Mouse (Mus musculus) left cerebral cortex, postnatal 14 days (tissue): ENCODE measurements around the gene Mllt6. TPM values are rescaled to one million over a fixed set of nuclear protein-coding genes. Genes with fewer than 3 reads are reported as not detected.
A peak's percentile ranks its signal among the peaks of the same experiment; 100 is the strongest.

ENCODE experiments used
- DNase-seq, 2 experiments: peaks; one replicate each; pipeline ENCODE4 v3.0.0; 2021 to 2022; ENCODE audit warnings: low spot score in 2 of 2, mixed read lengths in 1 of 2
- intact Hi-C: fragments of 180-260 bp; cut with DNase I; formaldehyde crosslinking; loops from one replicate; pipeline ENCODE4 v1.15.1; 2025
- total RNA-seq, 2 experiments: library from RNA; stranded (reverse); gene quantifications; 2 replicates each; pipeline ENCODE4 v1.2.3; 2021

Gene Mllt6
- total RNA-seq, 2 experiments from 2014 or later = 79.8 to 80.1 TPM

DNA sequence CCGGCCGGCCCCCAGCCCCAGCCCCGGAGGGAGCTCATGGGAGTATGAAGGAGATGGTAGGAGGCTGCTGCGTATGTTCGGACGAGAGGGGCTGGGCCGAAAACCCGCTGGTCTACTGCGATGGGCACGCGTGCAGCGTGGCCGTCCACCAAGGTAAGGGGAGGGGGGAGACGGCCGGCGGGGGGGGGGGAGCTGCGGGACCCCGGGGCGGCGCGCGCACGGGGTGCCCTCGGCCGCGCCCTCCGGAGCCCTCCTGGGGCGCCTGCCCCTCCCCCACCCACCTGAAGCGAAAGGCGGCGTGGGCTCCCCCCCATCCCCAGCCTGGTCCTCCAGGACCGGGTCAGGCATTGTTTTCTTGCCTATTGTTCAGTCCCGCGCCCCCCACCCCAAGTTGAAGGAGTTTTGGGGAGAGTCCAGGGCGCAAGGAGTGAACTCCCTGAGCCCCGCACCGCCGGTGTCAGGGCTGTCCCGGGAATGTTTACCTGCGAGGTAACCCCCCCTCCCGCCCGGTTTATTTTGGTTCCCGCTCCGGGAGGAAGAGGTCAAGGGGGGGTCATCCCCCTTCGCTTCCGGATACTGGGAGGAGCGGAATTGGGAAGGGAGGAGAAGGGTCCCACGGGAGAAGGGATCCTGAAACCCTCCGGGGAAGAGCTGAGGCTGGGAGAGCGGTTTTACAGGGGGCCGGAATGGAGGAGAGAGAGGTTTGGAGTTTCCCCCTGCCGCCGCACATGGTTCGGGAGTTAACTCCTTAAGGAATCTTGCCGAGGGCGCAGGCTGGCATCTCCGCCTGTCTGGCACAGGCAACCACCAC is 519 bp downstream of the Mllt6 start:
- intact Hi-C loops = no loop called here
- DNase-seq = no peak

DNA sequence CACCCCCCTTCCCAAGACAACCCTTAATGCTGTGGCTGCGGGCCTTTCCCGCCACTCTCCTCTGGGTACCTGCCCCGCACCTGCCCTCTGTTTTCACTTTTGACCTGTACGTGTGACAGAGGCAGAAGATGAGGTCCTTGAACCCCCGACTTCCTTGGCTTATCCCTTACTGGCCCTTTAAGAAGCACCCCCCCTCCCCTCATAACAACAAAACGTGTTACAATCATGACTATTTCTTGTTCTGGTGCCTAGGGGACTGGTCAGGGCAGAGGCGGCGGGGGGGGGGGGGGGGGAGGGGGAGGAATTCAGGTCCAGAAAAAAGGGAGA is 1.1 kb downstream of the Mllt6 start:
- no peak for DNase-seq
- intact Hi-C loops = no loop called here

DNA sequence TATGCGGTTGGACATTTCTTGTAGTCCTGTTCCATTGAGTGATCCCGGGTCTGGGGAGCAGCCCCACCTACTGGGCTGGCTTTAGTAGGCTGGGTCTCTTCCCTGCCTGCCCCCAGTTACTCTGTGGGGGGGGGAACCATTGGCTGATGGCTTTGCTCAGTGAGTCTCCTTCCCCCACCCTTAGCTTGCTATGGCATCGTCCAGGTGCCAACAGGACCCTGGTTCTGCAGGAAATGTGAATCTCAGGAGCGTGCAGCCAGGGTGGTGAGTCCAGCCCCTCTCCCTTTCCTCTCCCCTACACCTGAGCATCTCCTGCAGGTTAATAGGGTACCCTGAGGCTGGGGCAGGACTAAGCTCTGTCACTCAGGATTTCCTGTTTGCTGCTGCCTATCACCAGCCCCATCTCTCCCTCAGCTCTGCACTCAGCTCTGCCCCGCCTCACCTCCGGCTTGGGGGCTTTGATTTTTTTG is 1.6 kb downstream of the Mllt6 start:
- no peak for DNase-seq
- intact Hi-C loops = no loop called here

DNA sequence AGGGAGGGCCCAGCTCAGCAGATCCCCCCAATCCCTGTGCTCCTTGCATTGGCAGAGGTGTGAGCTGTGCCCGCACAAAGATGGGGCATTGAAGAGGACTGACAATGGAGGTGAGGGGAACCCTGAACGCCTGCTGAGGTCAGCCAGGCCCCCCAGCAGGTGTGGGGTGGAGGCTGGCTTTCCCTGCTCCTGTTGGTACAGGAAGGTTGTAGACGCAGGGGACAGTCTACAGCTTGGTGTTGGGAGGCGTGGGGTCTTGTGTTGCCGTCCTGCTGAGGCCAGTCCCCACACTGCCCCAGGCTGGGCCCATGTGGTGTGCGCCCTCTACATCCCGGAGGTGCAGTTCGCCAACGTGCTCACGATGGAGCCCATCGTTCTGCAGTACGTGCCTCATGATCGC is 2.2 kb downstream of the Mllt6 start:
- intact Hi-C loops = no loop called here
- no peak for DNase-seq

DNA sequence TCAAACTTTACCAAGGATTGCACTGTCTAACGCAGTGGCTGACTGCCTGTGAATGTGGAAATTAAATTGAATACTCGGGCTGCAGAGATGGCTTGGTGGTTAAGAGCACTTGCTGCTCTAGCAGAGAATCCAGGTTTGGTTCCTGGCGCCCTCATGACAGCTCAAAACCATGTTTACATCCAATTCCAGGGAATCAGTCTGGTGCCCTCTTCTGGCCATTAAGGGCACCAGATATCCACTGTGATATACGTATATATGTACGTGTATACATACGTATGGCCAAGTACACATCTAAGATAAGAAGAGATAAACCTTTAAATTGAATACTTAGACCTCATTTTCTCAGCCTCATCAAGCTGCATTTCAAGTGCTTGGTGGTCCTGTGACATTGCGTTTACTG is 3.0 kb downstream of the Mllt6 start:
- intact Hi-C loops = no loop called here
- DNase-seq = no peak

DNA sequence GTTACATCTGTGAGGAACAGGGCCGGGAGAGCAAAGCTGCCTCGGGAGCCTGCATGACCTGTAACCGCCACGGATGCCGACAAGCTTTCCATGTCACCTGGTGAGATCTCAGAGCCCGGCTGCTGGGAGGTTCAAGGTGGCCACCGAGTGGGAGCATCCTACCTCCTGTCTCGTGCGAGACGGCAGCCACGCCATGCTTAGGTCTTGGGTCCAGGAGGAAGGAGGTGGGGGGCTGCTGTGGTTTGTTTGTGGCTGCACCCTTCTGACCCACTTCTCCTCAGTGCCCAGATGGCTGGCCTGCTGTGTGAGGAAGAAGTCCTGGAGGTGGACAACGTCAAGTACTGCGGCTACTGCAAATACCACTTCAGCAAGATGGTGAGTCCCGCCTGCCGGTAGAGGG is 3.6 kb downstream of the Mllt6 start:
- intact Hi-C loops = no loop called here
- no peak for DNase-seq

DNA sequence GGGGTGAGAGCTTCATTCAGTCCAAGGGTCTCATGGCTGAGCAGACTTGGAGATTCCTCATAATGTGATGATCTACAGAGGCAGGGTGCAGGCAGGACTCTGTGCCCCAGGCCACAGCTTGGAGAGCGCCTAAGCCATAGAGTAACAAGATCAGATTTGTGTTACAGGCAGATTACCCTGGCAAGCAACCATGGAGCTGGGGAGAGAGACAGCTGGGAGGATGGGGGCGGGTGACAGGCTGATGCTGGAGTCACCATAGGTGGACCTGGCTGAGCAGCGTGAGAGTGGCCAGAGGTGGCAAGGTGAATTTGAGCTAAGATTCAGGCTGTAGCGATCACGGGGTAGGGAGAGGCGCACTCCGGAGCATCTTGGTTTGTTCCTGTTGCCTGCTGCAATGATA is 4.9 kb downstream of the Mllt6 start:
- intact Hi-C loops = no loop called here
- no peak for DNase-seq

DNA sequence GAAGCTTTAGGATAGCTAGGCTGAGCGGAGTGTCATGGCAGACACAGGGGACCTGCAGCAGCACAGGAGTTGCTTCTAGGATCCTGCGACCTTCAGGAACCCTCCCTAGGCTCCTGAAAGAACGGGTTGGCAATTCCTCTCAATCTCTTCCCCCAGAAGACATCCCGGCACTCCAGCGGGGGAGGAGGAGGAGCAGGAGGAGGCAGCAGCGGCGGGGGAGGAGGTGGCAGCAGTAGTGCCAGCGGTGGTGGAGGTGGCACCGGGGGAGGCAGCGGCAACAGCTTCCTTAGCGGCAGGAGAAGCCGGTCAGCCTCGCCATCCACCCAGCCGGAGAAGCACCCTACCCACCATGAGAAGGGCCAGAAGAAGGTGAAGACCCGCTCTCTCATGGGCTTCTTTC is 6.1 kb downstream of the Mllt6 start:
- DNase-seq = no peak
- intact Hi-C loops = no loop called here

DNA sequence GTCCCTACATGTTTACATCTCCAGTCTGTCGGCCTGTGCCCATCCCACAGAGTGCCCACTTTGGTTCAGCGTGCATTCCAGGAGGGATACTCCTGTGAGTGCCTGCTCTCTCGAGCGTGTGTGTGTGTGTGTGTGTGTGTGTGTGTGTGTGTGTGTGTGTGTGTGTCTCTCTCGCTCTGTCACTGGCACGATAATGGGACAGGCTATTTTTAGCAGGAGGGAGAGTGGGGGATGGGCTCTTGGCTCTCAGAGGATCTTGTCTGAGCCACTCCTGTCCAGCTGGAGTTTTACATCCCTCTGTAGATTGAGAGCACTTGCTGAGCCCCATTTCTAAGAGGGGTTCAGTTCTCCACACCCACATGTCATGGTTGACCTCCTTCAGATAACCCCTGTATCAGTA is 6.6 kb downstream of the Mllt6 start:
- peak; percentile 60 to 90 for DNase-seq
- intact Hi-C loops = no loop called here

DNA sequence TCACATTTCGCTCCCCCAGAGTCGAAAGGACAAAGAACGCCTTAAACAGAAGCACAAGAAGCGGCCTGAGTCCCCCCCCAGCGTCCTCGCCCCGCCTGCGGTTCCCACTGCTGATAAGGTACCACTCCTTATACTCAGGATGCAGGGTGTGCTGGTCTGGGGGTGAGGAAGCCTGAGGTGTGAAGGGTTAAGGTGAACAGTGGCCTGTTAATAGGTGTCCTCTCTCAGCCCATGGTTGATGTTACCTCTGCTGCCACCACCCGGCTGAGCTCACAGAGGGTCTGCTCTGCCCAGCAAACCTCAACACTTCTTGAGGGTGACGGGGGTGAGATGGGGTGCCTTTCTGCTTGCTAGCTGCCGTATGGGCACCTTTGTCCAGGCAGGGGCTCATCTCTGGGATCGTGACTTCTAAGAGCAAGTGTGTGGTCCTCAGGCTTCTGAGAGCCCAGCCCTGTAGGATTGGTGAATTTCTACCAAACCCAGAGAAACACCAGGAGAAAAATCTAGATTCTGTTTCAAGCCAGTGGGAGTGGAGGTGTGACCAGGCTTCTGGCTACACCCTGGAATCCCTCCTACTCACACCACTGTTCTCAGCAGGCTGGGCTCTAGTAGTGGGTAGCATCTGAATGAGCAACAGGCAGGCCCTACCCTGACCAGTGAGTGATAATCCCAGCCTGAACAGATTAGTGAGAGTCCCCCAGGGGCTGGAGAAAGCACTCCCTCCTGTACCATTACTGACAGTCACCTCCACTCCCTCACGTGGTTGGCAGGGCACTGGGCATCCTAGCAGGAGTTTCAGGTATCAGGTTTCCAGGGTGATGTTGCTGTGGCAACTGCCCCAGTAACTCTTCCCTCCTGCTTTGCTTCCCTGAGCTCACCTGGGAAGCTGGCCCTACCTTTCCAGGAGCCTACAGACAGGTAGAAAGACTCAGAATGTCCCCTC is 7.3 kb downstream of the Mllt6 start:
- intact Hi-C loops = no loop called here
- DNase-seq = peak in 1 of 2 experiments; percentile 50

DNA sequence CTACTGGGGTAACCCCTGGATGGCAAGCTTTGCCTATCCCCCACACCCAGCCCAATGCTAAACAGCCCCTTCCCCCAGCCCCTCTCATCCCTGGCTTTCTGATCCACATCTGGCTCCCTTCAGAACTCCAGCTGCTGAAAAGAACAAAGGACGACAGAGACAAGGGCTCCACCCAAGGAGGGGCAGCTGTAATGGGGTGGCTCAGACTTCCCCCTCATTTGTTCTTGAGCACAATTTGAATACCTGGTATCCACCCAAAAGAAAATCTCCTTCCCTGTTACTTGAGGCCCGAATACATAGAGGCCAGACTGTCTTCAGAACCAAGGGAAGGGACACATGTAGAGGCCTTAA is 7.9 kb downstream of the Mllt6 start:
- DNase-seq = no peak
- intact Hi-C loops = no loop called here

DNA sequence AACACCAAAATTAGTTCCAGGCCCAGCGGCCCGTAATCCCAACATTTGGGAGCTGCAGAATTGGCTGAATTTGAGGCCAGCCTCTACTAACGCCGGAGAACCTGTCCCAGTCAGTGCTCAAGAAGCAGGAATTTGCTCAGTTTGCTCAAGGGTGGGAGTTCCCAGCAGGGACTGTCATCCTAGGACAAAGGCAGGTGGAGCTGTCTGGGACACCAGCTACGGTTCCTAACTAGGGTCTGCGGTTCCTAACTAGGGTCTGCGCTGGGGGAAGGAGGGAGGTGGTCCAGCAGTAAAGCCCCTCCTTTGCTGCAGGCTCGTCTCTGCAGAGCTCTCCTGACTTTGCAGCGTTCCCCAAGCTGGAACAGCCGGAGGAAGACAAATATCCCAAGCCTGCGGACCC is 9.9 kb downstream of the Mllt6 start:
- intact Hi-C loops = no loop called here
- DNase-seq = no peak

DNA sequence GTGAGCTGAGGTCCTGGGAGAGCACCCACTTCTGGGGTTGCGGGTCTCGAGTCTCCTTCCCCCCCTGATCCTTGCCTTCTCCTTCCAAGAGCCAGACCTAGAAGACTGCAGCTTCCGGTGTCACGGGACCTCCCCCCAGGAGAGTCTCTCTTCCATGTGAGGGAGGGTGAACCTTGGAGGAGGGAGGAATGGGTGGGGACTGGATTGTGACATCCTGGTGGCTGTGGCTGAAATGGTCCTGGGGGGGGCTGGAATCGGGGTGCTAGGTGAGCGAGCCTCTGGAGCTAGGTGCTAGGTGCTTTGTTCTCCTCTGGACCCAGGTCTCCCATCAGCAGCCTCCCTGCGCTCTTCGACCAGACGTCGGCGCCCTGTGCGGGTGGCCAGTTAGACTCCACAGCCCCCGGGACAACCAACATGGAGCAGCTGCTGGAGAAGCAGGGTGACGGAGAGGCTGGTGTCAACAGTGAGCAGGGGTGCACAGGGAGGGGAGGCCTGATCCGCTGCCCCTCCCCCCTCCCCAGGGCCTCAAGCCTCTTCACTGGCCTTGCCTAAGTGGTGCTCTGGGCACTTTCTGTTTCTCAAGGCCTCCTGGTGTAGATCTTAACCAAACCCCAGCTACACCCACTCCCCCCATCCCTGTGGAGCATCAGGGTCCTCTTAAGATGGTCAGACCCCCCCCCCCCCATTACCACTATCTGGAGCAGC is 13.0 kb downstream of the Mllt6 start:
- no peak for DNase-seq
- intact Hi-C loops = no loop called here

DNA sequence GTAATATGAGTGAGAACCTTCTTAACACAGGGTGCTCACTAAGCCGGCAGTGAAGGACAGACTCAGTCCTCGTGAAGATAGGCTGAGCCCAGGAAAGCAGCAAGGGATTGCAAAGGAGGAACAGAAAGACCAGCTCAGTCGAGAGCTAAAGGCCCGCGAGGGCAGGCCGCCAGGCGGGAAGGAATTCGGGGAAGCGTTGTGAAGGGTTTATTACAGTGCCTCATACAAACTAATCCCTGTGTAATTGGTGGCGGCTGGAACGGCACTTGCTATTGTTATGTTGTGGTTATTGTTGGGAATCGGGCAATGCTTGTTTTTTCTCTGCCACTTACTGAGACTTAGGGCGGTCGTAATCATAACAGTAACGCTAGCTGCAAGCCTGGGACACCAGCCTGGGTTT is 14.2 kb downstream of the Mllt6 start:
- DNase-seq = no peak
- intact Hi-C loops = no loop called here

DNA sequence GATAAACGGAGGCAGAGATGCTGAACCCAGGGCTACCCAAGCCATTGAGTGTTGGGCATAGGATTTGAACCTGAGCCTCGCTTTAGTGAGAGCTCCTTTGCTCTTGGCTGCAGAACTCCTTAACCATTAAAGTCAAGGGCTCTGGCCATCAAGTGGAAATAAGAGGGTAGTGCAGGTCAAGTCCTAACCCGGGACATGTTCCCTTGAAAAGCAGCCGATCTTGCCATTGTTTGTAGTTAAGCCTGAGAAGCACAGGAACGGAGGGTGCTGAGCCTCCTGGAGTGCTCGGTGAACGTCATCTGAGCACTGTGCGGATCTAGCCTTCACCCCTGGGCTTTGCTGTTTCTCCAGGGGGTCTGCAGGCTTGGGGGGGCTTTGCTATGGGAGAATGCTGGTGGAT is 14.6 kb downstream of the Mllt6 start:
- intact Hi-C loops = no loop called here
- no peak for DNase-seq

DNA sequence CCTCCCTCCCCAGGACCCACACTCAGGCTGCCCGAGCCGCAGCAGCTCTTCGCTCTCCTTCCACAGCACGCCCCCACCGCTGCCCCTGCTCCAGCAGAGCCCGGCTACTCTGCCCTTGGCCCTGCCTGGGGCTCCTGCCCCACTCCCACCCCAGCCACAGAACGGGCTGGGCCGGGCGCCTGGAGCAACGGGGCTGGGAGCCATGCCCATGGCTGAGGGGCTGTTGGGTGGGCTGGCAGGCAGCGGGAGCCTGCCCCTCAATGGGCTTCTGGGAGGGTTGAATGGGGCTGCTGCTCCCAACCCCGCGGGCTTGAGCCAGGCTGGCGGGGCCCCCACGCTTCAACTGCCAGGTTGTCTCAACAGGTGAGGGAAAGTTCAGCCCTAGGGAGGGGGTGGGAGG is 15.1 kb downstream of the Mllt6 start:
- intact Hi-C loops = no loop called here
- no peak for DNase-seq

DNA sequence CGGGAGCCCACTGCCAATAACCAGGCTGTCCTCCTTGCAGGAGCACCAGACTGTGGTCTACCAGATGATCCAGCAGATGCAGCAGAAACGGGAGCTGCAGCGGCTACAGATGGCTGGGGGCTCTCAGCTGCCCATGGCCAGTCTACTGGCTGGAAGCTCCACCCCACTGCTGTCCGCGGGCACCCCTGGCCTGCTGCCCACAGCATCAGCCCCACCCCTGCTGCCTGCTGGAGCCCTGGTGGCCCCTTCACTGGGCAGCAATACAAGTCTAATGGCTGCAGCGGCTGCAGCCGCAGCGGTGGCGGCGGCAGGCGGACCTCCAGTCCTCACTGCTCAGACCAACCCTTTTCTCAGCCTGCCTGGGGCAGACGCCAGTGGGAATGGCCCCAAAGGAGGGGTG is 17.2 kb downstream of the Mllt6 start:
- DNase-seq = peak in 1 of 2 experiments; percentile 27
- intact Hi-C loops = no loop called here

DNA sequence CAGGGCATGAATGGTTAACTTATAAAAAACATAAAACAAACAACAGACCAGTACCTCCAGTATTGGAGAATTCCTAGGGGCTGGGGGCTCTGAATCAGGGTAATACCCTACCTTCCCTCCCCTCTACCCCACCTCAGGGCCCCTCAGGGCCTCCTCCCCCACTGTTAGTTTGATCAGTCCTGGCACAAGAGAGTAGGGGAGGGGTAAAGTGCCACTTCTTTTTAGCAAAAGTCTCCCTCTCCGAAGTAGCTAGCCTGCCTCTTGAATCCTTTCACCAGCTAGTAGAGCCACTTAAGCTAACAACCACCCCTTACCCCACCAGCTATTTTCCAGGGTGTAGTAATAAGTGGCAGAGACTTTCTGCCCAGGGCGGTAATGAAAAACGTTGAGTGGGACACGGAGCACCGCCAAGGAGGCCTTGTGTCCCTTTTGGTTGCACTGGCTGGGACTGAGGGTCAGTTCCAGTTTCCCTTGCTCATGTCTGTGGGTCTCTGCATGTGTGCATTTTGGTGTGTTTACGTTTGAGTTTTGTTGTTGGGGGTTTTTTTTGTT is 19.4 kb downstream of the Mllt6 start:
- DNase-seq = no peak
- intact Hi-C loops = no loop called here

DNA sequence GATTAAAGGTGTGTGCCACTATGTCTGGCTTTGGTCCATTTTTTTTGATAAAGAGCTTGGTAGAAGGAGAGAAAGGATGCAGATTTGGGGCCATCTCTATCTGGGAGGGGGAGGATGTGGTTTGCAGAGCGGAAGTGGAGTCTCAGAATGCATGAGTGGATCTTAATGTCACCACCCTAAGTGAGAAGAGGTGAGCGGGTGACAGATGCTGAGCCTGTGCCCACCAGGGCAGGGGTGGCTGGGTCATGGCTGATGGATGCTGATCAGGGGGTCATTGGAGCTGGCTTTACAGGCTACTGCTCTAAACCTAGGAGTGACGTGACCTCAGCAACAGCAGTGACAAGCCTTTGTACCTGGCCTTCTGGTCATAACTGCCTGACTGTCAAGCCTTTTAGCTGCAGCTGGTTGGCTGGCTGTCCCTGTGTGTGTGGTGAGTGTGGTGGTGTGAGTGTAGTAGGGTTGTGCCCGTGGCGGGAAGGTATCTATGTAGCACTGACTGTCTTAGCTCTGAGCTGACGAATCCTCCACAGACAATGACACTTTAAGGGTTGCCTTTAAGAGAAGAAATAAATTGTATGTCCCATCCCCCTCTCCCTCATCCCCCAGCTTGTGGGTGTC is 21.0 kb downstream of the Mllt6 start:
- intact Hi-C loops = no loop called here
- peak in 1 of 2 experiments; percentile 28 for DNase-seq
